Mouse (Mus musculus): ENCODE measurements at regions not wholly inside any gene's neighbourhood (a gene's known extent, or its start where the extent isn't known, plus 50 kb on each side); places are given as distances from the start of the nearest gene placed in this dataset.
"Not testable (repeated sequence)": the region's sequence is repeated elsewhere in the genome, so short reads cannot be mapped to it uniquely, and the experiment has no call there.

DNA sequence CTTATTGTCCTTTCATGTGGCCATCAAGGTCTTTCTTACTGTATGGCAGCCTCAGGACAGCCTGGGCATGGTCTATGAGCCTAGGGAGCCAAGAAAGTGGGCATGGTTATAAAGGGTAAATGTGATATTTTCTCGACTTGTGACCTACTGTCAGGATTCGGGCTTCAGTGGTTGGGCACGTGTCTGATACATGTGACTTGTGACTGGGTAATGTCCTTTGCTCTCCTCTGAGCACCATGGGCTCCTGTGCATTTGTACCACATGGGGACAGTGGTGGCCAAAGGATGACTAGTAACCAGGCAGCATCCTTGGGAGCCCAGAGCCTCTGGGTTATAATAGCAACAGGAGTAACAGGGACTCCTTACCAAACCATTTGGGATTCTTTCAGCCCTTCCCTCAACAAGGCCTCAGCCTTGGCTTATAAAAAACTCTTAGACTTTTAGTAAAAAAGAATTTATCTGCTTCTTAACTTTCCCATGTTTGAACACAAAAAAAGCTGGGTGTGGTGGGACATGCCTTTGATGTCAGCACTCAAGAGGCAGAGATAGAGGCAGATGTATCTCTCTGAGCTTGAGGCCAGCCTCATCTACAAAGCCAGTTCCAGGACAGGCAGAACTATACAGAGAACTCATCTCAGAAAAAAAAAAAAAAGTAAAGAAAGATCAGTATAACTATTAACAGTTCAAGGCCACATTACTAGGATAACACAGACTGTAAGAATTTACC is 56.7 kb upstream of the Klf13 start:
- ATAC-seq, result no peak
- H3K9me3 ChIP-seq (ENCODE audit: low read length), result no peaks in the 10 kb centered on the region
- no peaks in the 10 kb centered on the region for H3K4me1 ChIP-seq (ENCODE audit: insufficient read depth, low read length)

DNA sequence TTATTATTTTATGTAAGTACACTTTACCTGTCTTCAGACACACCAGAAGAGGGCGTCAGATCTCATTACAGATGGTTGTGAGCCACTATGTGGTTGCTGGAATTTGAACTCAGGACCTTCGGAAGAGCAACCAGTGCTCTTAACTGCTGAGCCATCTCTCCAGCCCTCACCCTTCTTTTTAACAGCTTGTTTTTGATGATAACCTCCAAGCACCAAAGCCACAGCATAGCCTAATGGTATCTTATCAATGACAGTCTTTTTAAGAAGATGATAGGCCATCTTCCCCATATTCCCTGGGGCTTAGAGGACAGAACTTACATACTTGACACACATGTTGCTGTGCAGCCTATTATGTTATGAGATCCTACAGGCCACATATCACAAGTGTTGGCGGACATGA is 56.1 kb upstream of the Klf13 start:
- ATAC-seq; DNase-seq (ENCODE audit: low spot score); H3K27me3 ChIP-seq (ENCODE audit: insufficient read depth, low read length); H3K9me3 ChIP-seq (ENCODE audit: low read length); H3K4me2 ChIP-seq (ENCODE audit: low read depth, low read length); H3K27ac ChIP-seq; H3K9ac ChIP-seq (replicated peaks; ENCODE audit: low read length); H3K4me3 ChIP-seq (ENCODE audit: low read length); H3K36me3 ChIP-seq (ENCODE audit: insufficient read depth, low read length); H3K4me1 ChIP-seq (ENCODE audit: insufficient read depth, low read length): not testable (repeated sequence)
- WGBS, result 80% methylated on average over 3 of the region's 3 CpGs

More for the DNA sequence above, 56.7 kb upstream of the Klf13 start:
- Histone ChIP-seq H3K27me3 (ENCODE audit: insufficient read depth, low read length) (no peaks in the 10 kb centered on the region), H3K9ac (replicated peaks; ENCODE audit: low read length) (no peak overlapping the region), H3K36me3 (ENCODE audit: insufficient read depth, low read length) (no peaks in the 10 kb centered on the region), H3K27ac (no peak overlapping the region), H3K4me3 (ENCODE audit: low read length) (no peak overlapping the region), H3K4me2 (ENCODE audit: low read depth, low read length) (no peak overlapping the region)
- DNase-seq (ENCODE audit: low spot score), result no peak
- 89% methylated on average over 3 of the region's 3 CpGs for WGBS
- TF ChIP-seq CTCF (IDR thresholded peaks at IDR 0.05; ENCODE audit: low read depth), result no peak

DNA sequence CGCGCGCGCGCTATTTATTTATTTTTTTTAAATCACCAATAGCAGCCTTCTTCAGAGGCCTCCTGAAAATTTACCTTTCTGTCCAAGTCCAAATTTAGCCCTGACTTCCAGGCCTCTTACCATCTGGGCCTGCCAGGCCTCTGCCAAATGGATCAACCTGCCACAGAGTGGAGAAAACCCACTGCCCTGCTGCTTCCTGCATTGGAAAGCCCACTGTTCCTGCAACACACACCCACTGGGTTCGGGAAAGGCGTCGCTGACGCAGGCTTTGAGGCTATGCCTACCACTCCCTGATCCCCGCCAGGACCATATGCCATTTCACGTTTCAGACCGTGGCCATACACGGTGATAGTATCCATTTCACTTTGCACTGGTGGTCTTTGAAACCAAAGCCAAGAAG is 53.4 kb upstream of the Klf13 start:
- Histone ChIP-seq H3K9ac (replicated peaks; ENCODE audit: low read length) (no peak overlapping the region), H3K4me3 (ENCODE audit: low read length) (no peak overlapping the region), H3K4me2 (ENCODE audit: low read depth, low read length) (no peak overlapping the region), H3K9me3 (ENCODE audit: low read length) (no peaks in the 10 kb centered on the region), H3K27me3 (ENCODE audit: insufficient read depth, low read length) (no peaks in the 10 kb centered on the region), H3K36me3 (ENCODE audit: insufficient read depth, low read length) (no peaks in the 10 kb centered on the region), H3K27ac (no peak overlapping the region), H3K4me1 (ENCODE audit: insufficient read depth, low read length) (peaks cover 5% of the 10 kb centered on the region; the same call in 1 of the 2 replicates)
- DNase-seq (ENCODE audit: low spot score), result peak; percentile 41
- 85% methylated on average over 13 of the region's 13 CpGs for WGBS
- no peak for TF ChIP-seq CTCF (IDR thresholded peaks at IDR 0.05; ENCODE audit: low read depth)
- ATAC-seq, result peak; percentile 46

DNA sequence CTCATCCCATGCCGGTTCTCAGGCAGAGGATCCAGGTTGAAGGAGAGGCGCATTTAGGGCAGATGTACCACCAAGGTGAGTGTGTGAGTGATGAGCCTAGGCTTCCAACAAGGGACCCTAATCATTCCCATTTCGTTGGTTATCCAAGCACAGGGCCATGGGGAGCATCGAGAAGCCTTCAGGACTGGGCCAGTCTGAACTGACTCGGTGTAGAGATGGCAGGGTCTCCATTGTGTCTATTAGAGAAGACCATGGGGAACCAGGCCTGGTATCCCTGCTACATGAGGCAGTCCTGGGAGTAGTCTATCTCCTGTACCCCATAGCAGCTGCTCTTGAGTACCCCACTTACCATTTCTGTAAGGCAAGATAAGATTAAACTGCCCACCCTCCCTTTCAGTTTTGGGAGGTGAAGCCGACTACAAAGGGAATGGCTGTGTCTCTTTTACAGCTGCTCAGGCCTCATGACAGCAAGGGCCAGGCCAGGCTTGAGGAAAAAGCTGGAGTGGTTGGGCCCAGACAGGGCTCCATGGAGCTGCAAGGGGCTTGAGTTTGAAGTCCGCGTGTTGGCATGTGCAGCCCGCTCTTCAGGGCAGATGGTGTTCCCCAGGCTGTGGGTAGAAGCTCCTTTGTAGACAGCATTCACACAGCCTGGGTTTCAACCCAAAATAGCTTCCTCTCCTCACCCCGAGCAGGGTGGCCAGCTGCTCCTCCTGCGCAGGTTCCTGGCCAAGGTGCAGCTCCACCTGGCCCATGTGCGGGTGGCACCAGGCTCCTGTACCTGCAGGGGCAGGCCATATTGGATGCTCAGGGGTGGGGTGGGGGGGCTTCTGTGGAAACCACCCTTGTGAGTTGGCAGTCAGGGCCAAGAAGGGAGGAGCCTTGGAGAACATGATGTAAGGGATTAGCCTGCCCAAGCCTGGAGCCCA is 52.6 kb upstream of the Klf13 start:
- no peak overlapping the region for H3K9ac ChIP-seq (replicated peaks; ENCODE audit: low read length)
- no peak overlapping the region for H3K4me2 ChIP-seq (ENCODE audit: low read depth, low read length)
- ATAC-seq (peak; percentile 68), DNase-seq (ENCODE audit: low spot score) (peak; percentile 38)
- no peak overlapping the region for H3K4me3 ChIP-seq (ENCODE audit: low read length)
- H3K4me1 ChIP-seq (ENCODE audit: insufficient read depth, low read length), result peaks cover 13% of the 10 kb centered on the region
- no peaks in the 10 kb centered on the region for H3K9me3 ChIP-seq (ENCODE audit: low read length)
- no peak for TF ChIP-seq CTCF (IDR thresholded peaks at IDR 0.05; ENCODE audit: low read depth)
- no peaks in the 10 kb centered on the region for H3K27me3 ChIP-seq (ENCODE audit: insufficient read depth, low read length)
- no peaks in the 10 kb centered on the region for H3K36me3 ChIP-seq (ENCODE audit: insufficient read depth, low read length)
- WGBS, result 80% methylated on average over 12 of the region's 12 CpGs
- peak overlapping the region; percentile 56; the same call in 1 of the 2 replicates for H3K27ac ChIP-seq

DNA sequence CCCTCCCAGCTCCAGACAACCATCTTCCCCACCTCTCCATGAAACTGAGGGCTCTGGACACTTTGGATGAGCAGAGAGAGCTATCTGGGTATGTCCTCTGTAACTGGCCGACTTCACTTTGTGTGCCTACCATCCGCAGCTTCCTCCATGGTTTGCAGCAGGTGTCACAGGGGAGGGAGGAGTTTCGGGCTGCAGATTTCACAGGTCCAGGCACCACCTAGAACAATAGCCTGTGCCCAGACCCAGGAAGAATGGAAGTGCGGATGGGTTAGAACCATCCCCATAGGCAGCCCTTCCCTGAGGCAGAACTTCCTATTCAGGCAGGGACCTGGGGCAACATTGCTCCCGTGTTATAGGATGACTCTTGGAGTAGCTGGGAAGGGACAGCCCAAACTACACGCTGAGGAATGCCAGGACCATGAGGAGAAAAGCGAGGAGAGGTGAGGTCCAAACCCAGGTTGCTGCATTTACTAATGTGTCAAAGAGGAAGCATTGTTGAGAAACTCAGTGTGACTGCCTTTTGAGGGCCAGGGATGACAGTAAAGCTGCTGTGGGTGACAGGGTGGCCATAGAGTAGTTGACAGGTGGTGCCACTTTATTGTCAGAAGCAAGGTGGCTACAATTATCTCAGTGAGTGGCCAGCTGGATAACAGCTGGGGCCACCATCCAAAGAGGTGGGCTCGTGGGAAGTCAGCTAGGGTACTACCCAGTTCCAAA is 51.8 kb upstream of the Klf13 start:
- WGBS, result 75% methylated on average over 8 of the region's 8 CpGs
- no peak for DNase-seq (ENCODE audit: low spot score)
- H3K4me3 ChIP-seq (ENCODE audit: low read length), result no peak overlapping the region
- no peak overlapping the region for H3K4me2 ChIP-seq (ENCODE audit: low read depth, low read length)
- ATAC-seq, result no peak
- H3K27ac ChIP-seq, result peak overlapping the region; percentile 56; the same call in 1 of the 2 replicates
- H3K27me3 ChIP-seq (ENCODE audit: insufficient read depth, low read length), result no peaks in the 10 kb centered on the region
- H3K36me3 ChIP-seq (ENCODE audit: insufficient read depth, low read length), result no peaks in the 10 kb centered on the region
- no peak for TF ChIP-seq CTCF (IDR thresholded peaks at IDR 0.05; ENCODE audit: low read depth)
- peaks cover 14% of the 10 kb centered on the region for H3K4me1 ChIP-seq (ENCODE audit: insufficient read depth, low read length)
- H3K9me3 ChIP-seq (ENCODE audit: low read length), result no peaks in the 10 kb centered on the region
- no peak overlapping the region for H3K9ac ChIP-seq (replicated peaks; ENCODE audit: low read length)

DNA sequence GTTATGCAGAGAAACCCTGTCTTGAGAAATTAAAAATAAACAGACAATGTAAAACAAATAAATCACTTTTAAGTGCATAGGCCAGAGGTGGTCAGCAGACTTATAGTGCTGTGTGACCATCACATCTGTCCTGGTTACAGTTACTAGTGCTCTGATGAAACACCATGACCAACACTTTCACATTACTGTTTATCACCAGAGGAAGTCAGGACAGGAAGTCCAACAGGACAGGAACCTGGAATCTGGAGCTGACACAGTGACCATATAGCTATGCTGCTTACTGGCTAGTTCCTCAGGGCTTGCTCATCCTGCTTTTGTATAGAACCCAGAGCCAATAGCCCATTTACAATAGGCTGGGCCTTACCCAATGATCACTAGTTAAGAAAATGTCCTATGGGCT is 51.0 kb upstream of the Klf13 start:
- no peak overlapping the region for H3K27ac ChIP-seq
- peaks cover 14% of the 10 kb centered on the region for H3K4me1 ChIP-seq (ENCODE audit: insufficient read depth, low read length)
- no peaks in the 10 kb centered on the region for H3K36me3 ChIP-seq (ENCODE audit: insufficient read depth, low read length)
- H3K9ac ChIP-seq (replicated peaks; ENCODE audit: low read length), result no peak overlapping the region
- H3K9me3 ChIP-seq (ENCODE audit: low read length), result no peaks in the 10 kb centered on the region
- H3K4me3 ChIP-seq (ENCODE audit: low read length), result no peak overlapping the region
- TF ChIP-seq CTCF (IDR thresholded peaks at IDR 0.05; ENCODE audit: low read depth), result no peak
- DNase-seq (ENCODE audit: low spot score) (no peak), ATAC-seq (no peak)
- H3K4me2 ChIP-seq (ENCODE audit: low read depth, low read length), result no peak overlapping the region
- H3K27me3 ChIP-seq (ENCODE audit: insufficient read depth, low read length), result no peaks in the 10 kb centered on the region

Data from hindbrain, postnatal 0 days (tissue).